Mouse (Mus musculus) embryonic facial prominence, embryonic 14.5 days (tissue): ENCODE results near the gene Zfp335. TPM values are rescaled to one million over a fixed set of nuclear protein-coding genes. Genes with fewer than 3 reads are reported as not detected.

ENCODE experiments used
- ATAC-seq: fragments of 200-750 bp; cut with Nextera tagmentation; 2 replicates; pipeline ENCODE4 v1.8.0; 2017; ENCODE audit warnings: low read depth, moderate number of reproducible peaks, moderate TSS enrichment
- DNase-seq: peaks from one replicate; pipeline ENCODE4 v3.0.0-alpha.2; 2015; ENCODE audit warnings: low spot score
- H3K27ac ChIP-seq: fragments of 300-500 bp; sonication (generic); replicated peaks from 2 replicates; pipeline ENCODE4 v1.5.1; 2014; ENCODE audit warnings: low read depth, mild to moderate bottlenecking, low read length, moderate library complexity
- H3K27me3 ChIP-seq: fragments of 300-500 bp; sonication (generic); replicated peaks from 2 replicates; pipeline ENCODE4 v1.6.1; 2014; ENCODE audit warnings: low read length; ENCODE audit not compliant: control insufficient read depth, insufficient read depth
- H3K36me3 ChIP-seq: fragments of 300-500 bp; sonication (generic); 2 replicates; pipeline ENCODE4 v1.6.1; 2014; ENCODE audit warnings: low read length, mixed read lengths; ENCODE audit not compliant: control insufficient read depth, insufficient read depth
- H3K4me1 ChIP-seq: fragments of 300-500 bp; sonication (generic); 2 replicates; pipeline ENCODE4 v1.6.1; 2014; ENCODE audit warnings: antibody characterized with exemption, low read length; ENCODE audit not compliant: control insufficient read depth, insufficient read depth
- H3K4me2 ChIP-seq: fragments of 300-500 bp; sonication (generic); 2 replicates; pipeline ENCODE4 v1.6.1; 2014; ENCODE audit warnings: low read depth, mild to moderate bottlenecking, low read length, moderate library complexity, mixed read lengths
- H3K4me3 ChIP-seq: fragments of 300-500 bp; sonication (generic); 2 replicates; pipeline ENCODE4 v1.5.1; 2014; ENCODE audit warnings: low read depth, mild to moderate bottlenecking, low read length
- H3K9ac ChIP-seq: fragments of 300-500 bp; sonication (generic); 2 replicates; pipeline ENCODE4 v1.6.1; 2014; ENCODE audit warnings: low read depth, mild to moderate bottlenecking, low read length, moderate library complexity, mixed read lengths
- H3K9me3 ChIP-seq: fragments of 300-500 bp; sonication (generic); 2 replicates; pipeline ENCODE4 v1.6.1; 2016; ENCODE audit warnings: low read length; ENCODE audit not compliant: control insufficient read depth
- WGBS: fragments of 180-500 bp; shearing (Covaris S2); extraction: QIAGEN DNeasy Blood & Tissue Kit; methylation state at CpG from one replicate; pipeline ENCODE4 v1.1.7; 2014; 5-methylcytosine and 5-hydroxymethylcytosine counted together
- polyA plus RNA-seq: library from polyadenylated mRNA; unstranded; fragments of >200 nt; fragmentation: Nextera tagmentation; extraction: Ambion mirVana; gene quantifications from 2 replicates; pipeline ENCODE4 v1.2.1, GENCODE M21; 2014

Gene Zfp335
- polyA plus RNA-seq, 1 experiment from 2014 or later = 11.9 TPM

GRCm38 (mm10) chr2:164935991-164936390, 24.4 kb upstream of the Zfp335 start:
- no peak for DNase-seq
- H3K36me3 ChIP-seq = no peaks in the 10 kb centered on the region
- no peak overlapping the region for H3K4me3 ChIP-seq
- H3K9me3 ChIP-seq = no peaks in the 10 kb centered on the region
- ATAC-seq = no peak
- 63% methylated on average over 4 of the region's 4 CpGs for WGBS
- no peak overlapping the region for H3K9ac ChIP-seq
- H3K4me2 ChIP-seq = no peak overlapping the region
- peaks cover 16% of the 10 kb centered on the region for H3K4me1 ChIP-seq
- no peak overlapping the region for H3K27ac ChIP-seq
- peaks cover 31% of the 10 kb centered on the region for H3K27me3 ChIP-seq

DNA sequence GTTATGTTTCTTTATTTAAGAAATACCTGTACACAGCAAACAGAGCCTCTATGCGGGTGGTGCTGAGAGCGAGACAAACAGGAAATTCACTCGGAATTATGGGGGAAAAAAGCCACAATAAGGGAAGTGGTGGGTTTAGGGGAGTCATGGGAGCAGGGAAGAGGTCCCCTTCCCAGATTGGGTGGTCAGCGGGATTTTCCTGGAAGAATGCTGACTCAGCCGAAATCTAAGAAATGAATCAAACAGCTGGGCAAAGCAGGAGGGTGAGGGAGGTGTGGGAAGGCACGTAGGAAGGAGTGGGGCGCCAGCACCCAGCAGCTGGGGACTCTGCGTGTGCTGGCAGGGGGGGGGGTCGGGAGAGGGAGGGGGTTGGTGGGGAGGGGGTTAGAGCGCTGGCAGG, 22.0 kb upstream of the Zfp335 start:
- Histone ChIP-seq H3K9ac (no peak overlapping the region), H3K4me2 (no peak overlapping the region), H3K9me3 (no peaks in the 10 kb centered on the region), H3K27ac (no peak overlapping the region), H3K36me3 (no peaks in the 10 kb centered on the region), H3K4me1 (peaks cover 5% of the 10 kb centered on the region), H3K27me3 (peaks cover 15% of the 10 kb centered on the region; the same call in 1 of the 2 replicates), H3K4me3 (no peak overlapping the region)
- 39% methylated on average over 7 of the region's 10 CpGs for WGBS
- no peak for DNase-seq
- no peak for ATAC-seq

DNA sequence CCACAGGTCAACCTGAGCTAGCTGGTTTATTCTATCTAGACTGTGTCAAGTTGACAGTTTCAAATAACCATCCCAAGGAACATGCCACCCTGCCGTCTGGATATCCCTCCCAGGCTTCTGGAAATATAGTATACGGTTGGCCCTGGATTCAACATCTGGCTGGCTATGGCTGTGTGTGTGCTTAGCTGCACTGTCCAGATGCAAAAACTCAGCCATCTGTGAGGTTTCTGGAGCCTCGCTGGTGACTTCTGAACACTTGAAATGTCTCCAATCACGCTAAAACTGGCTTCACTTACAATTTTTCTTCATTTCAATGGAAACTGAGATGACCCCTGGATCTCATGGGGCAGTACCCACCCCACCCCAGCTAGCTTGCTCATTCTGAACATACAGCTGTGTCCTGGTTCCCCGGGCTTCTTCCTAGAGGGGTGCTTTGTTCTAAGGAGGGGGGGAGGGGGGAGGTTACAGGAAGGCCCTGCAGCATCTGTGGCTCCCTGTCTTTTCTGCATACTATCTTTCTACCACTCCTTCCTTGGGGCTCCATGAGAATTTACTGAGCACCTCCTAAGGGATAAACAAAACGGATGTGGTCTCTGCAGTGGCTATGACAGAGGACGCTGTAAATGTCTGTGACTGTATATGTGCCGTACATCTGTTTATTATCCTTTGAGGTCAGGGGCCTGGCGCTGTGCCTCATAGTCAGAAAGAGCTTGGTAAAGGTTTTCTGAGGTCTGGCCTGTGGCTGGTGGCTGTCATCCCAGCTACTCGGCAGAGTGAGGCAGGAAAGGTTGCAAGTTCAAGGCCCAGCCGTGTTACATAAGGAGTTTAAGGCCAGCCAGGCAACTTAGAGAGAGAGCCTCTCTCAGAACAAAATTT, 19.4 kb upstream of the Zfp335 start:
- no peak overlapping the region for H3K27ac ChIP-seq
- no peak overlapping the region for H3K9ac ChIP-seq
- H3K9me3 ChIP-seq = no peaks in the 10 kb centered on the region
- DNase-seq = peak; percentile 45
- H3K27me3 ChIP-seq = 0 out of 2 replicates have a peak, but pooled peaks cover under 1% of the 10 kb centered on the region
- H3K4me3 ChIP-seq = no peak overlapping the region
- WGBS = 29% methylated on average over 11 of the region's 11 CpGs
- peak; percentile 53; the same call in 1 of the 2 replicates for ATAC-seq
- peaks cover 5% of the 10 kb centered on the region for H3K4me1 ChIP-seq
- H3K4me2 ChIP-seq = no peak overlapping the region
- H3K36me3 ChIP-seq = no peaks in the 10 kb centered on the region

DNA sequence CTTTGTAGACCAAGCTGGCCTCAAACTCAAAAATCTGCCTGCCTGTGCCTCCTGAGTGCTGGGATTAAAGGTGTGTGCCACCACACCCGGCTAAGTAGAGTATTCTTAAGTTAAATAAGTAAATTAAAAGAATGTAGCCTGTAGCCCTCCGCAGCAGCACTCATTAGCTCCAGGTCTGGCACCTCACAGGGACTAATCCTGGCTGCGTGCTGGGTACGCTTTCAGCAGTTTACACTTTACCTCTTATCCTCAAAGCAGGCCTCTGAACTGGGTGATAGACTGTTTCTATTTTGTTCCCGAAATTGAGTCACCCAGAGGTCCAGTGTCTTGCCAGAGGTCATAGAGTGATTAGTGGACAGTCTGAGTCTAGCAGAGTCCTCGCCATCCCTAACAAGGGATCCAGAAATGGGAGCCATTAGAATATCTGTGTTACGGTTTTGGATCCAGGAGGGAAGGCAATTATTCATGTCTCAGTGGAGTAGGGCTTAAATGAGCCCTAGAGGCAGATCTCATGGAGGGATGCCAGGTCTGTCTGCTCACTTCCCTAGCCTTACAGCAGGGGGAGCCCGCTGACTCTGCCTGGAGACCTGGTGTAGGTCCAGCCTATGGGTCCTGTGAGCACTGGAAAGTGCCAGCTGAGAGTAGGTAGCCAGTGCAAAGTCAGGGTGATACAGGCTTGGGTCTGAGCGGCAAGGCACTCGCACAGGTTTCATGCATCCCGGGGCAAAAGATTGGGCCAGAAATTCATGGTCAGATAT, 12.7 kb upstream of the Zfp335 start:
- no peak overlapping the region for H3K9ac ChIP-seq
- ATAC-seq = peak; percentile 67
- 30% methylated on average over 11 of the region's 11 CpGs for WGBS
- no peaks in the 10 kb centered on the region for H3K9me3 ChIP-seq
- no peak overlapping the region for H3K4me3 ChIP-seq
- peak; percentile 75 for DNase-seq
- no peak overlapping the region for H3K4me2 ChIP-seq
- no peaks in the 10 kb centered on the region for H3K4me1 ChIP-seq
- H3K27ac ChIP-seq = no peak overlapping the region
- peaks cover 7% of the 10 kb centered on the region; the same call in 1 of the 2 replicates for H3K36me3 ChIP-seq
- H3K27me3 ChIP-seq = no peaks in the 10 kb centered on the region

GRCm38 (mm10) chr2:164923291-164923690, 11.7 kb upstream of the Zfp335 start:
- H3K27me3 ChIP-seq = no peaks in the 10 kb centered on the region
- H3K27ac ChIP-seq = no peak overlapping the region
- ATAC-seq (no peak; the same call in 1 of the 2 replicates), DNase-seq (no peak)
- WGBS = 67% methylated on average over 4 of the region's 4 CpGs
- no peak overlapping the region for H3K9ac ChIP-seq
- H3K4me2 ChIP-seq = no peak overlapping the region
- no peaks in the 10 kb centered on the region for H3K9me3 ChIP-seq
- H3K36me3 ChIP-seq = peaks cover 9% of the 10 kb centered on the region; the same call in 1 of the 2 replicates
- no peak overlapping the region for H3K4me3 ChIP-seq
- H3K4me1 ChIP-seq = no peaks in the 10 kb centered on the region

DNA sequence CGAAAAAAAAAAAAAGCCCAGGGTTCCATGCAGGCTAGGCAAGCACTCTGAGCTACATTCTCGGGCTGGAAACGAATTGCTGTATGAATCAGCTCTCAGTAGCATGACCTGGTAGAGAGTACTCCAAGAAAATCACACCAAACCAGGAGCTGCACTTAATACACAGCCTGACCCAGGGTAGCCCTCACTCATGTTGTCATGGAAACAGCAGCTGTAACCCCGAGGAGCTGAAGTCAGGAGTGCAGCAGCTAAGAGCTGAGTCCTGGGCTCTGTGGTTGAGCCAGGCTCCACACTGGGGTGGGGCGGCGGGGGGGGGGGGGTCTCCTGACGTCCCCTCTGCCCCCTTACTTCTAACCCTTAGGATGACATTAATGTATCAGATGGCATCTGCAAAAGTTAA, 10.4 kb upstream of the Zfp335 start:
- no peak for ATAC-seq
- H3K27ac ChIP-seq = no peak overlapping the region
- DNase-seq = no peak
- H3K9ac ChIP-seq = no peak overlapping the region
- no peaks in the 10 kb centered on the region for H3K4me1 ChIP-seq
- no peak overlapping the region for H3K4me3 ChIP-seq
- H3K9me3 ChIP-seq = no peaks in the 10 kb centered on the region
- H3K4me2 ChIP-seq = no peak overlapping the region
- no peaks in the 10 kb centered on the region for H3K27me3 ChIP-seq
- 53% methylated on average over 6 of the region's 7 CpGs for WGBS
- peaks cover 9% of the 10 kb centered on the region; the same call in 1 of the 2 replicates for H3K36me3 ChIP-seq

DNA sequence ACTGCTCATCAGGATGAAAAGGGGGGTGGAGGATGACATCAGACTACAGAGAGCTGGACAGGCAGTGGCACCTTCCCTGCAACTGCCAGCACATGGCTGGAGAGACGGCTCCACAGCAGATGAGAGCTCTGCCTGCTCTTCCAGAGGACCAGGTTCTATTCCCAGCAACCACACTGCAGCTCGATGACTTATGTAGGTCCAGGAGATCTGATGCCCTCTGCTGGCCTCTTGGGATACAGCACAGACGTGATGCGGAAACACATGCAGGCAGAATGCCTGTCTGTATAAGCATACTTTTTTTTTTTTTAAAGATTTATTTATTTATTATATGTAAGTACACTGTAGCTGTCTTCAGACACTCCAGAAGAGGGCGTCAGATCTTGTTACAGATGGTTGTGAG, 6.8 kb upstream of the Zfp335 start:
- no peak overlapping the region for H3K9ac ChIP-seq
- ATAC-seq (no peak), DNase-seq (no peak)
- no peaks in the 10 kb centered on the region for H3K4me1 ChIP-seq
- no peak overlapping the region for H3K27ac ChIP-seq
- no peaks in the 10 kb centered on the region for H3K9me3 ChIP-seq
- H3K4me2 ChIP-seq = no peak overlapping the region
- 62% methylated on average over 4 of the region's 5 CpGs for WGBS
- no peaks in the 10 kb centered on the region for H3K27me3 ChIP-seq
- H3K36me3 ChIP-seq = peaks cover 9% of the 10 kb centered on the region; the same call in 1 of the 2 replicates
- H3K4me3 ChIP-seq = no peak overlapping the region

GRCm38 (mm10) chr2:164917371-164917770, 5.8 kb upstream of the Zfp335 start:
- WGBS = 54% methylated on average over 10 of the region's 10 CpGs
- ATAC-seq = no peak
- no peak overlapping the region for H3K9ac ChIP-seq
- no peak overlapping the region for H3K4me3 ChIP-seq
- H3K4me2 ChIP-seq = no peak overlapping the region
- H3K4me1 ChIP-seq = peaks cover 2% of the 10 kb centered on the region; the same call in 1 of the 2 replicates
- no peak overlapping the region for H3K27ac ChIP-seq
- peaks cover 9% of the 10 kb centered on the region; the same call in 1 of the 2 replicates for H3K36me3 ChIP-seq
- H3K27me3 ChIP-seq = no peaks in the 10 kb centered on the region
- DNase-seq = no peak
- no peaks in the 10 kb centered on the region for H3K9me3 ChIP-seq
